Mouse (Mus musculus) neural tube, embryonic 12.5 days (tissue): ENCODE measurements around the gene Irx2. TPM values are rescaled to one million over a fixed set of nuclear protein-coding genes. Genes with fewer than 3 reads are reported as not detected.

ENCODE experiments used
- ATAC-seq: fragments of 200-750 bp; cut with Nextera tagmentation; 2 replicates; pipeline ENCODE4 v1.8.0; 2017; ENCODE audit warnings: low read depth, mild to moderate bottlenecking, moderate TSS enrichment, moderate library complexity; ENCODE audit not compliant: low FRiP score
- H3K27ac ChIP-seq: fragments of 300-500 bp; sonication (generic); 2 replicates; pipeline ENCODE4 v1.5.1; 2016
- H3K27me3 ChIP-seq: fragments of 300-500 bp; sonication (generic); replicated peaks from 2 replicates; pipeline ENCODE4 v1.6.1; 2016; ENCODE audit warnings: mild to moderate bottlenecking
- H3K36me3 ChIP-seq: fragments of 300-500 bp; sonication (generic); 2 replicates; pipeline ENCODE4 v1.6.1; 2016; ENCODE audit warnings: mild to moderate bottlenecking
- H3K4me1 ChIP-seq: fragments of 300-500 bp; sonication (generic); 2 replicates; pipeline ENCODE4 v1.6.1; 2016
- H3K4me2 ChIP-seq: fragments of 300-500 bp; sonication (generic); replicated peaks from 2 replicates; pipeline ENCODE4 v1.6.1; 2016; ENCODE audit warnings: mild to moderate bottlenecking
- H3K4me3 ChIP-seq: fragments of 300-500 bp; sonication (generic); 2 replicates; pipeline ENCODE4 v1.5.1; 2016
- H3K9ac ChIP-seq: fragments of 300-500 bp; sonication (generic); 2 replicates; pipeline ENCODE4 v1.6.1; 2016; ENCODE audit warnings: mild to moderate bottlenecking
- H3K9me3 ChIP-seq: fragments of 300-500 bp; sonication (generic); 2 replicates; pipeline ENCODE4 v1.6.1; 2016; ENCODE audit warnings: mild to moderate bottlenecking
- WGBS: fragments of 180-500 bp; shearing (Covaris S2); methylation state at CpG from one replicate; pipeline ENCODE4 v1.1.7; 2016; 5-methylcytosine and 5-hydroxymethylcytosine counted together
- polyA plus RNA-seq: library from polyadenylated mRNA; unstranded; fragments of >200 nt; fragmentation: Nextera tagmentation; extraction: Ambion mirVana; gene quantifications from 2 replicates; pipeline ENCODE4 v1.2.1, GENCODE M21; 2016

The Irx2 gene
- polyA plus RNA-seq, 1 experiment from 2014 or later: 30.4 TPM

GRCm38 (mm10) chr13:72627391-72628321, 964 bp upstream of the Irx2 start:
- peaks cover 57% of the 10 kb centered on the region for H3K4me1 ChIP-seq
- no peaks in the 10 kb centered on the region for H3K9me3 ChIP-seq
- WGBS: 1% methylated on average over 42 of the region's 42 CpGs
- peaks cover 72% of the 10 kb centered on the region for H3K27me3 ChIP-seq
- H3K27ac ChIP-seq: peak overlapping the region; percentile 20; the same call in 1 of the 2 replicates
- H3K4me2 ChIP-seq: peak overlapping the region; percentile 84
- peak overlapping the region; percentile 81 for H3K9ac ChIP-seq
- ATAC-seq: peak; percentile 38; the same call in 1 of the 2 replicates
- H3K36me3 ChIP-seq: peaks cover 2% of the 10 kb centered on the region; the same call in 1 of the 2 replicates
- H3K4me3 ChIP-seq: peak overlapping the region; percentile 74

GRCm38 (mm10) chr13:72628935-72629631, 463 bp downstream of the Irx2 start:
- Histone ChIP-seq H3K4me3 (peak overlapping the region; percentile 74), H3K4me1 (peaks cover 52% of the 10 kb centered on the region), H3K9ac (peak overlapping the region; percentile 81), H3K9me3 (no peaks in the 10 kb centered on the region), H3K4me2 (peak overlapping the region; percentile 84), H3K36me3 (peaks cover 2% of the 10 kb centered on the region; the same call in 1 of the 2 replicates), H3K27me3 (peaks cover 68% of the 10 kb centered on the region), H3K27ac (peak overlapping the region; percentile 75)
- under 1% methylated on average over 88 of the region's 88 CpGs for WGBS
- peak; percentile 61 for ATAC-seq

- Histone ChIP-seq H3K4me1 (peaks cover 51% of the 10 kb centered on the region), H3K9ac (peak overlapping the region; percentile 81), H3K4me2 (peak overlapping the region; percentile 84), H3K9me3 (no peaks in the 10 kb centered on the region), H3K36me3 (peaks cover 2% of the 10 kb centered on the region; the same call in 1 of the 2 replicates), H3K27me3 (peaks cover 67% of the 10 kb centered on the region), H3K4me3 (peak overlapping the region; percentile 74), H3K27ac (no peak overlapping the region)
- ATAC-seq: no peak
- under 1% methylated on average over 13 of the region's 13 CpGs for WGBS
Measured at GRCm38 (mm10) chr13:72629806-72630205, 1.2 kb downstream of the Irx2 start.

- WGBS: 2% methylated on average over 60 of the region's 60 CpGs
- no peak for ATAC-seq
- H3K9ac ChIP-seq: peak overlapping the region; percentile 81
- peaks cover 59% of the 10 kb centered on the region for H3K4me1 ChIP-seq
- no peak overlapping the region for H3K27ac ChIP-seq
- no peaks in the 10 kb centered on the region for H3K9me3 ChIP-seq
- peak overlapping the region; percentile 74 for H3K4me3 ChIP-seq
- H3K36me3 ChIP-seq: peaks cover 2% of the 10 kb centered on the region; the same call in 1 of the 2 replicates
- H3K27me3 ChIP-seq: peaks cover 69% of the 10 kb centered on the region
- H3K4me2 ChIP-seq: peak overlapping the region; percentile 84
Measured at GRCm38 (mm10) chr13:72630501-72631372, 2.1 kb downstream of the Irx2 start.

- Histone ChIP-seq H3K36me3 (peaks cover 2% of the 10 kb centered on the region; the same call in 1 of the 2 replicates), H3K4me3 (peak overlapping the region; percentile 74), H3K27me3 (peaks cover 69% of the 10 kb centered on the region), H3K4me1 (peaks cover 63% of the 10 kb centered on the region), H3K4me2 (peak overlapping the region; percentile 84), H3K27ac (no peak overlapping the region), H3K9me3 (no peaks in the 10 kb centered on the region), H3K9ac (peak overlapping the region; percentile 81)
- ATAC-seq: no peak
- 1% methylated on average over 62 of the region's 62 CpGs for WGBS
Measured at GRCm38 (mm10) chr13:72631373-72632021, 2.9 kb downstream of the Irx2 start.

GRCm38 (mm10) chr13:72632361-72632760, 3.7 kb downstream of the Irx2 start:
- WGBS: under 1% methylated on average over 6 of the region's 6 CpGs
- Histone ChIP-seq H3K4me1 (peaks cover 59% of the 10 kb centered on the region), H3K36me3 (peaks cover 2% of the 10 kb centered on the region; the same call in 1 of the 2 replicates), H3K4me3 (peak overlapping the region; percentile 74), H3K9ac (peak overlapping the region; percentile 81), H3K4me2 (peak overlapping the region; percentile 84), H3K27me3 (peaks cover 66% of the 10 kb centered on the region), H3K27ac (no peak overlapping the region), H3K9me3 (no peaks in the 10 kb centered on the region)
- ATAC-seq: no peak

GRCm38 (mm10) chr13:72633097-72633496, 4.5 kb downstream of the Irx2 start:
- H3K27ac ChIP-seq: no peak overlapping the region
- H3K9ac ChIP-seq: no peak overlapping the region
- no peak for ATAC-seq
- peaks cover 58% of the 10 kb centered on the region for H3K4me1 ChIP-seq
- no peaks in the 10 kb centered on the region for H3K9me3 ChIP-seq
- peaks cover 65% of the 10 kb centered on the region for H3K27me3 ChIP-seq
- 30% methylated on average over 2 of the region's 2 CpGs for WGBS
- H3K4me2 ChIP-seq: peak overlapping the region; percentile 84
- peaks cover 2% of the 10 kb centered on the region; the same call in 1 of the 2 replicates for H3K36me3 ChIP-seq
- H3K4me3 ChIP-seq: peak overlapping the region; percentile 74

GRCm38 (mm10) chr13:72634752-72635315, 6.2 kb downstream of the Irx2 start:
- H3K36me3 ChIP-seq: peaks cover 2% of the 10 kb centered on the region; the same call in 1 of the 2 replicates
- no peak overlapping the region for H3K9ac ChIP-seq
- no peak for ATAC-seq
- peaks cover 62% of the 10 kb centered on the region for H3K4me1 ChIP-seq
- 7% methylated on average over 7 of the region's 7 CpGs for WGBS
- peak overlapping the region; percentile 41 for H3K4me2 ChIP-seq
- no peak overlapping the region for H3K27ac ChIP-seq
- no peak overlapping the region for H3K4me3 ChIP-seq
- H3K9me3 ChIP-seq: no peaks in the 10 kb centered on the region
- peaks cover 71% of the 10 kb centered on the region for H3K27me3 ChIP-seq

- peaks cover 54% of the 10 kb centered on the region for H3K4me1 ChIP-seq
- H3K4me2 ChIP-seq: peak overlapping the region; percentile 38
- ATAC-seq: no peak
- H3K27ac ChIP-seq: no peak overlapping the region
- peaks cover under 1% of the 10 kb centered on the region; the same call in 1 of the 2 replicates for H3K36me3 ChIP-seq
- no peak overlapping the region for H3K4me3 ChIP-seq
- no peak overlapping the region for H3K9ac ChIP-seq
- no peaks in the 10 kb centered on the region for H3K9me3 ChIP-seq
- peaks cover 81% of the 10 kb centered on the region for H3K27me3 ChIP-seq
- WGBS: 2% methylated on average over 20 of the region's 20 CpGs
Measured at GRCm38 (mm10) chr13:72636331-72636851, 7.8 kb downstream of the Irx2 start.

- Histone ChIP-seq H3K4me3 (no peak overlapping the region), H3K27me3 (peaks cover 78% of the 10 kb centered on the region), H3K36me3 (no peaks in the 10 kb centered on the region), H3K9ac (no peak overlapping the region), H3K9me3 (no peaks in the 10 kb centered on the region), H3K4me2 (no peak overlapping the region), H3K27ac (no peak overlapping the region), H3K4me1 (peaks cover 47% of the 10 kb centered on the region)
- no peak for ATAC-seq
- 10% methylated on average over 3 of the region's 3 CpGs for WGBS
Measured at GRCm38 (mm10) chr13:72637536-72637935, 8.9 kb downstream of the Irx2 start.
